Mouse (Mus musculus) small intestine, adult 10 weeks (tissue): Measurements from ENCODE around the gene Cdc42se2. TPM values are rescaled to one million over a fixed set of nuclear protein-coding genes. Genes with fewer than 3 reads are reported as not detected.

Source experiments
- polyA plus RNA-seq: library from polyadenylated mRNA; stranded (reverse); fragments of 350-450 nt; fragmentation: Illumina TruSeq; extraction: RNeasy Lipid Tissue Mini Kit (QIAGEN cat#74804); gene quantifications from one replicate; pipeline ENCODE4 v1.2.3, GENCODE M21; 2014; ENCODE audit warnings: low replicate concordance

Gene Cdc42se2
- 92.3 TPM for polyA plus RNA-seq

GRCm38 (mm10) chr11:54787488-54788474 lies at the start of gene Cdc42se2:
TSS of gene Cdc42se2 (minus strand) at chr11:54787675.

Other genes with a start within 250 kb of the Cdc42se2 start
- 18.0 TPM for gene Lyrm7, start 73.2 kb upstream of the Cdc42se2 start, polyA plus RNA-seq
- 260 TPM for gene Hint1, start 78.7 kb upstream of the Cdc42se2 start, polyA plus RNA-seq
- gene Gpx3, start 114.8 kb upstream of the Cdc42se2 start, polyA plus RNA-seq = 17.2 TPM
- 1.6 TPM for gene Tnip1, start 175.2 kb upstream of the Cdc42se2 start, polyA plus RNA-seq
- gene Anxa6, start 245.8 kb upstream of the Cdc42se2 start, polyA plus RNA-seq = 2.8 TPM